Mouse (Mus musculus): ENCODE data around the gene Atp6v1f. TPM values are rescaled to one million over a fixed set of nuclear protein-coding genes. Genes with fewer than 3 reads are reported as not detected.

The Atp6v1f gene
- polyA plus RNA-seq (2017; shearing (Covaris generic)), result 100 to 1,000 TPM; 332 to 391 (median 358) TPM

- ATAC-seq, result peak; percentile 85
Observed at GRCm38 (mm10) chr6:29467583-29468354, at the start of gene Atp6v1f. Gene Atp6v1f, plus strand, starts transcription at chr6:29467718.

- no peak for ATAC-seq
Observed at GRCm38 (mm10) chr6:29420596-29420995, 46.9 kb upstream of the Atp6v1f start.

- no peak for ATAC-seq
Observed at GRCm38 (mm10) chr6:29425118-29425517, 42.4 kb upstream of the Atp6v1f start.

- no peak for ATAC-seq
Observed at GRCm38 (mm10) chr6:29426331-29426730, 41.2 kb upstream of the Atp6v1f start.

GRCm38 (mm10) chr6:29428171-29428570 lies 39.3 kb upstream of the Atp6v1f start:
- no peak for ATAC-seq

- no peak for ATAC-seq
Observed at GRCm38 (mm10) chr6:29430681-29431420, 36.7 kb upstream of the Atp6v1f start.

- no peak for ATAC-seq
Observed at GRCm38 (mm10) chr6:29431473-29431872, 36.0 kb upstream of the Atp6v1f start.

GRCm38 (mm10) chr6:29432156-29432555 lies 35.4 kb upstream of the Atp6v1f start:
- no peak for ATAC-seq

- no peak for ATAC-seq
Observed at GRCm38 (mm10) chr6:29432676-29433037, 34.9 kb upstream of the Atp6v1f start.

- no peak for ATAC-seq
Observed at GRCm38 (mm10) chr6:29433038-29433803, 34.3 kb upstream of the Atp6v1f start, which contains the start of gene Flnc. Gene Flnc, plus strand, starts transcription at chr6:29433256.

- no peak for ATAC-seq
Observed at GRCm38 (mm10) chr6:29433804-29434795, 33.4 kb upstream of the Atp6v1f start.

GRCm38 (mm10) chr6:29434911-29435691 lies 32.4 kb upstream of the Atp6v1f start:
- ATAC-seq, result no peak

GRCm38 (mm10) chr6:29435940-29436451 lies 31.5 kb upstream of the Atp6v1f start:
- no peak for ATAC-seq

GRCm38 (mm10) chr6:29436461-29436934 lies 31.0 kb upstream of the Atp6v1f start:
- ATAC-seq, result no peak

- ATAC-seq, result no peak
Observed at GRCm38 (mm10) chr6:29439251-29439650, 28.3 kb upstream of the Atp6v1f start.

GRCm38 (mm10) chr6:29439789-29440188 lies 27.7 kb upstream of the Atp6v1f start:
- ATAC-seq, result no peak

GRCm38 (mm10) chr6:29444773-29445172 lies 22.7 kb upstream of the Atp6v1f start:
- no peak for ATAC-seq

- ATAC-seq, result no peak
Observed at GRCm38 (mm10) chr6:29445354-29445753, 22.2 kb upstream of the Atp6v1f start.

- ATAC-seq, result no peak
Observed at GRCm38 (mm10) chr6:29449858-29450257, 17.7 kb upstream of the Atp6v1f start.

- ATAC-seq, result no peak
Observed at GRCm38 (mm10) chr6:29450667-29451066, 16.9 kb upstream of the Atp6v1f start.

- no peak for ATAC-seq
Observed at GRCm38 (mm10) chr6:29461502-29461901, 6.0 kb upstream of the Atp6v1f start.

Measured in inflammation-experienced regulatory T-cells, adult 6 months (primary cell).